Mouse (Mus musculus) heart, embryonic 13.5 days (tissue): Measurements from ENCODE around the gene Utp4. TPM values are rescaled to one million over a fixed set of nuclear protein-coding genes. Genes with fewer than 3 reads are reported as not detected.
A peak's percentile ranks its signal among the peaks of the same experiment; 100 is the strongest.
"Not testable (repeated sequence)": the region's sequence is repeated elsewhere in the genome, so short reads cannot be mapped to it uniquely, and the experiment has no call there.

Experiments used
- ATAC-seq: fragments of 200-750 bp; cut with Nextera tagmentation; 2 replicates; pipeline ENCODE4 v1.8.0; 2017; ENCODE audit warnings: moderate TSS enrichment; ENCODE audit not compliant: insufficient number of reproducible peaks, low FRiP score, low TSS enrichment; ENCODE audit errors: extremely low read depth
- H3K27ac ChIP-seq: fragments of 300-500 bp; sonication (generic); replicated peaks from 2 replicates; pipeline ENCODE4 v1.5.1; 2015; ENCODE audit warnings: moderate library complexity, mild to moderate bottlenecking, inconsistent platforms
- H3K27me3 ChIP-seq: fragments of 300-500 bp; sonication (generic); replicated peaks from 2 replicates; pipeline ENCODE4 v1.6.1; 2015; ENCODE audit warnings: mild to moderate bottlenecking, inconsistent platforms
- H3K36me3 ChIP-seq: fragments of 300-500 bp; sonication (generic); 2 replicates; pipeline ENCODE4 v1.6.1; 2015; ENCODE audit warnings: mild to moderate bottlenecking, inconsistent platforms
- H3K4me1 ChIP-seq: fragments of 300-500 bp; sonication (generic); 2 replicates; pipeline ENCODE4 v1.6.1; 2015; ENCODE audit warnings: inconsistent platforms
- H3K4me2 ChIP-seq: fragments of 300-500 bp; sonication (generic); 2 replicates; pipeline ENCODE4 v1.6.1; 2015; ENCODE audit warnings: inconsistent platforms, mild to moderate bottlenecking, moderate library complexity
- H3K4me3 ChIP-seq: fragments of 300-500 bp; sonication (generic); 2 replicates; pipeline ENCODE4 v1.5.1; 2015; ENCODE audit warnings: moderate library complexity, mild to moderate bottlenecking, inconsistent platforms
- H3K9ac ChIP-seq: fragments of 300-500 bp; sonication (generic); 2 replicates; pipeline ENCODE4 v1.6.1; 2015; ENCODE audit warnings: inconsistent platforms, mild to moderate bottlenecking, moderate library complexity
- H3K9me3 ChIP-seq: fragments of 300-500 bp; sonication (generic); 2 replicates; pipeline ENCODE4 v1.6.1; 2016; ENCODE audit warnings: inconsistent platforms
- WGBS: fragments of 180-500 bp; shearing (Covaris S2); methylation state at CpG from one replicate; pipeline ENCODE4 v1.1.7; 2015; ENCODE audit warnings: mixed read lengths; 5-methylcytosine and 5-hydroxymethylcytosine counted together
- polyA plus RNA-seq: library from polyadenylated mRNA; unstranded; fragments of >200 nt; fragmentation: Nextera tagmentation; extraction: Ambion mirVana; gene quantifications from 2 replicates; pipeline ENCODE4 v1.2.1, GENCODE M21; 2015

Utp4 gene
- polyA plus RNA-seq, 1 experiment from 2014 or later: 43.6 TPM

DNA sequence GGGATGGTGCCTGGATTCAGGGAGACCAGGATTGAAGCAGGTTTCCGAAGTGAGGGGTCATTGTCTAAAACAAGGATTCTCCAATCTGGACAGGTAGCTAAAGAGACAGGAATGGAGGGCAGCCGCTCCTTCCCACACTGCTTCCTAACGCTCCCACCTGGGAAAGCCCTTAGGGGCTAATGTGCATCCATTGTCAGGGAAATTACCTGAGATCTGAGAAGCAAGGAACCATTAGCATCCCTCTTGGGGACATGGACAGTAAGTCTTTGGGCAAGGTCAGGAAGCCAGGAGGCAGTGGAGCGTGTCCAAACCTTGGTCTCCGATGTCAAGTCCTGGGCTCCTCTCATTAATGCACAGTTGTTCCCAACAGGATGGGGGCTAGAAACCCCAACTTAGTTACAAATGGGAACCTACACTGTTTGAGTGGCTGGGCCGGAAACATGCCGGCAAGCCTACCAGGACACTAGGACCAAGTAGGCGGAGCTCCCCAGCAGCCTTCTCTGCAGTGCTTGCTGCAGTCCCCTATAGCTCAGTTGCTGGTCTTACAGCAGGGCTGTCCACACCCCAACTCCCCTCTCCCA lies 20.9 kb upstream of the Utp4 start:
- no peak for ATAC-seq
- H3K36me3 ChIP-seq: peaks cover 27% of the 10 kb centered on the region
- H3K27me3 ChIP-seq: peaks cover 70% of the 10 kb centered on the region
- H3K9me3 ChIP-seq: no peaks in the 10 kb centered on the region
- peak overlapping the region; percentile 100 for H3K4me2 ChIP-seq
- H3K4me3 ChIP-seq: peak overlapping the region; percentile 72
- H3K27ac ChIP-seq: no peak overlapping the region
- peak overlapping the region; percentile 83 for H3K9ac ChIP-seq
- peaks cover 48% of the 10 kb centered on the region for H3K4me1 ChIP-seq
- WGBS: 8% methylated on average over 8 of the region's 8 CpGs

DNA sequence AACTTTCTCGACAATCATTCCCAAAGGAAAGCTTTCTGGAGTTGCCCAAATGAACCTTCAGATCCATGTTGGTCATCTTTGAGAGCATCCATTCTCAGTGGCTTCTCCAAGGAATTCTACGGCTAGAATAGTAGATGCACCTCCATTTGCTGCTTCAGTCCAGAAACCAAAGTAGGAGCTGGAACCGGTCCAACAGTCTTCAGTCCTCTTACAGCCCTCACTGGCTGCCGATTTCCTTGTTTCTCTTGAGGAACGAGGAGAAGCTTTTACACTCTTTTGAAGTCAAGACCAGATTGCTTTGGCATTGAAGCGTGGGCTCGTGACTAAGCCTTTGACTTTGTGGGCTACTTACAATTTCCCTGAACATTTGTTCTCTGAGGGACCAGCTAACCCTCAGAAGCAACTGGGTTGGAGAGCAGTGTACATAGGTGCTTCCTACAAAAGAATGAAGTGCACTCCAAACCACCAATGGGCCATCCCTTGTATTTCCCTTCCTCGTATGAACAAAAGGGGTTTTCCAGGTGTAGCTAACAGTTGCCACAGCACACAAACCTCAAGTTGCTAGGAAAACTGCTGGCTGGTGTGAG lies 13.2 kb upstream of the Utp4 start:
- Histone ChIP-seq H3K4me1 (peaks cover 20% of the 10 kb centered on the region), H3K4me2 (no peak overlapping the region), H3K36me3 (peaks cover 88% of the 10 kb centered on the region), H3K9ac (no peak overlapping the region), H3K4me3 (no peak overlapping the region), H3K27me3 (no peaks in the 10 kb centered on the region), H3K27ac (no peak overlapping the region), H3K9me3 (no peaks in the 10 kb centered on the region)
- no peak for ATAC-seq
- 88% methylated on average over 8 of the region's 8 CpGs for WGBS

DNA sequence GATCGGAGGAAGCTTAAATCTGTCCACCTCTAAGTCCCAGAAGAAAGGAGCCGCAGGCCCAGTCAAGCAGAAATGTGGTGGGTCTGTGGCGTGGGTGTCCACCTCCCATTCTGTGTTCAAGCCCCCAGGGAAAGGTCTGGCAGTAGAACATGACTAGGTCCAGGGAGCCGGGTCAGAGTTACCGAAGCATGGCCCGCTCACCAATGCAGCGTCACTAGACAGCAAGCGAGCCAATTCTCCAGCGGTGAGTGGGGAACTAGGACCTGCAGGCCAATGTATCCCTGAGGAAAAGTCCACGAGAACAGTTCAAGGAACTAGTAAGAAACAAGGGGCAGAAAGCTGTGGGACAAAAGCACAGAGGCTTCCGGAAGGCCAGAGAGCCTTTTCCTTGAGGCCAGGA lies 9.3 kb upstream of the Utp4 start:
- 95% methylated on average over 11 of the region's 11 CpGs for whole genome bisulfite sequencing
- peaks cover 18% of the 10 kb centered on the region for H3K4me1 ChIP-seq
- not testable (repeated sequence) for H3K27me3 ChIP-seq, H3K4me3 ChIP-seq, H3K4me2 ChIP-seq, ATAC-seq, H3K9me3 ChIP-seq, H3K27ac ChIP-seq, H3K9ac ChIP-seq
- H3K36me3 ChIP-seq: peaks cover 79% of the 10 kb centered on the region

DNA sequence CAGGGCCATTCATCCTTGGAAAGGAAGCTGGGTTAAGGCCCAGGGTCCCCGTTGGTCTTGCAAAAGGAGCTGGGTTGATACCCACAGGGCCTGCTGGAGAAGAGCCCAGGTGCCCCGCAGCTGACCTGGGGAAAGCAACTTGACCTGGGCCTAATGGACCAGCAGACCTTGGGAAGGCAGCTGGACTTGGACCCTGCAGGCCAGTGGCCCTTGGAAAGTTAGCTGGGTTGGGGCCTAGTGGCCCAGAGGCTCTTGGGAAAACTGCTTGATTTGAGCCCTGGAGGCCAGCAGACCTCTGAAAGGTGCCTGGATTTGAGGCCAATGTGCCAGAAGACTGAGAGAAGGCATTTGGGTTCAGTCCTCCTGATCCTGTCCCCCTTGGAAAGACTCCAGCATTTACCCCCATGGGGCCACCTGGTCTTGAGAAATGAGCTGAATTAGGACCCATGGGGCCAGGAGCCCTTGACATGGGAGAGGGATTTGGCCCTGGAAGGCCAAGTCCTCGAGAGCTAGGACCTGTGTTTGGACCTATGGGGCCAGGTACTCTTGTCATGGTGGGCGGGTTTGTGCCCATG lies 8.5 kb upstream of the Utp4 start:
- not testable (repeated sequence) for H3K4me3 ChIP-seq, H3K27me3 ChIP-seq, H3K9ac ChIP-seq, ATAC-seq, H3K4me2 ChIP-seq, H3K9me3 ChIP-seq, H3K27ac ChIP-seq
- Histone ChIP-seq H3K36me3 (peaks cover 71% of the 10 kb centered on the region), H3K4me1 (peaks cover 26% of the 10 kb centered on the region)
- WGBS: 91% methylated on average over 4 of the region's 4 CpGs

DNA sequence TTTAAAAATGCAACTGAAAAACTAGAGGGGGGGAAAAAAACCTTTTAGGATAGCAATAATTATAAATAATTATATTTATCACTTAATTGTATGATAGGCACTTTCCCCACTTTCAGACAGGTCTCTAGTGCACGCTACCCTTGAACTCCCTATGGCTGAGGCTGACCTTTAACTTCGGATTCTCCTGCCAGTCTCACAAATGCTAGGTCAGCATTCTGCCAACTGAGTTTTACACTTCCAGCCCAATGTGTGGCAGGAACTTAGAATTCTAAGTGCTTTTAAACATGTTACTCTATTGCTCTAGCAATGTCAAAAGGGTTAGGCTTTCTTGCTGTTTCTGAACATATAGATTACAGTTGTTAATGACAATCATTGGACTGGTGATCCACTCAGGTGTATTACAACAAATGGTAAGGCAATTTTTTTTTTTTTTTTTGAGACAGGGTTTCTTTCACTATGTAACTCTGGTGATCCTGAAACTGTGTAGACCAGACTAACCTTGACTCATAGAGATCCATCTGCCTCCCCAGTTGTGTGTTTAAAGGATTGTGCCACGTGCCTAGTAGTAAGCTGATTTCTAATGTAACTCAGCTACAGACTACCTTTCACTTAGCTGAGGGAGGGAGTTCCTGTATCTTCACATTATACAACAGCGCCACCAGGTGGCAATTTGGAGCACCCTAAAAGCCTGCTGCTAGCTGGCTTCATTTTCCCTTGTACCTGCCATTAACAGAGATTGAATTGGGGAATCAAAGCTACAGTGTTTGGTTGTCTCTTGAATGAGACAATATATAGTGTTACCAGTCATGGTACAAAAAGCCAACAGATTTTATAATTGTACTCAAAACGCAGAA lies 5.9 kb upstream of the Utp4 start:
- Histone ChIP-seq H3K4me1 (peaks cover 48% of the 10 kb centered on the region), H3K27ac (no peak overlapping the region), H3K4me3 (no peak overlapping the region), H3K27me3 (no peaks in the 10 kb centered on the region), H3K9ac (no peak overlapping the region), H3K9me3 (no peaks in the 10 kb centered on the region), H3K36me3 (peaks cover 45% of the 10 kb centered on the region), H3K4me2 (no peak overlapping the region)
- 41% methylated on average over 5 of the region's 5 CpGs for WGBS
- ATAC-seq: no peak

DNA sequence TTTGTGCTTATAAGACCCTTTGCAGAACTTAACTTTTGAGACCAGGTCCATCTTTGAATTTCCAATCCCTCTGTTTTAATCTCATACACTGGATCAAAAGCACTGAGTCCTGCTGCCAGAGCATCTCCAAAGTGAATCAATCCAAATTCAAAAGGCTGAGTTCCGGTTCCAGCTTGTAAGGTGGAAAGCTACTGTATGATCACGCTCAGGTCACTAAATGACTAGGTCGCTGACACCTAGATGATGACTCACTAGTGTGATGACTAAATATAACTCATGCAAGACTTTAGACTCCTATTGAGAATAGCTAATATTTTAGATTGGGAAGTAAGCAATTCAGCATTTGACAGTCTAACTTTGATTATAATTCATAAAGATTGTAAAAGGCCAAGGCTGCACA lies 4.6 kb upstream of the Utp4 start:
- Histone ChIP-seq H3K4me1 (peaks cover 48% of the 10 kb centered on the region), H3K4me2 (no peak overlapping the region), H3K9ac (no peak overlapping the region), H3K4me3 (no peak overlapping the region), H3K36me3 (peaks cover 33% of the 10 kb centered on the region), H3K9me3 (no peaks in the 10 kb centered on the region), H3K27me3 (no peaks in the 10 kb centered on the region), H3K27ac (peak overlapping the region; percentile 43)
- 61% methylated on average over 3 of the region's 3 CpGs for WGBS
- no peak for ATAC-seq

DNA sequence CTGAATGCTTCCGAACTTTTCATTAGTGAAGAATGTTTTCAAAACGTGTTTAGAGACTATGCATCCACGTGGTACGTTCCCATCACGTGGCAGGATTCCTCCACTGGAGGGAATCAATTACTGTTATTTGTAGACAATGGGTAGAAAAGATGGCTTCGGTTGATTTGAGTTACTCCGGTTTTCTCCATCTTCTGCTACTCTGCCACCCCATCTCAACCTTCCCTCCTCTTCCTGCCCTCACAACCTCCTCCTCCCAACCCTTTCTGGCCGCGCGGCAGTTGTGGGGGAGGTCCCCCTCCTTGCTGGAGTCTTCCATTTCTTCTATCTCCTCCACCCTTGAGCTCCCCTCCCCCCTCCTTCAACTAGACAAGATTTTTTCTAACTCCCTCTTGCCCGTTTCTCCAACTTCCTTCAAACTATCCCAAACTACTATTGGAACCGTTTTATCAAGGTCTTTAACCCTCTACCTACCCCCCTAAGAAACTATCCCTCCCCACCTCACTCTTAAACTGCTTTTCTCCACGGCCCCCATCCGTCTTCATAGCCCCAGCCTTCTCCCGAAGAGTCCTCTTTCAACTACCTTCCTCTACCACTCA lies 1.1 kb upstream of the Utp4 start:
- Histone ChIP-seq H3K4me3 (peak overlapping the region; percentile 82), H3K4me1 (peaks cover 63% of the 10 kb centered on the region), H3K27ac (peak overlapping the region; percentile 94), H3K9me3 (no peaks in the 10 kb centered on the region), H3K4me2 (peak overlapping the region; percentile 84), H3K36me3 (peaks cover 27% of the 10 kb centered on the region), H3K9ac (peak overlapping the region; percentile 95), H3K27me3 (no peaks in the 10 kb centered on the region)
- WGBS: 2% methylated on average over 15 of the region's 15 CpGs
- no peak for ATAC-seq

DNA sequence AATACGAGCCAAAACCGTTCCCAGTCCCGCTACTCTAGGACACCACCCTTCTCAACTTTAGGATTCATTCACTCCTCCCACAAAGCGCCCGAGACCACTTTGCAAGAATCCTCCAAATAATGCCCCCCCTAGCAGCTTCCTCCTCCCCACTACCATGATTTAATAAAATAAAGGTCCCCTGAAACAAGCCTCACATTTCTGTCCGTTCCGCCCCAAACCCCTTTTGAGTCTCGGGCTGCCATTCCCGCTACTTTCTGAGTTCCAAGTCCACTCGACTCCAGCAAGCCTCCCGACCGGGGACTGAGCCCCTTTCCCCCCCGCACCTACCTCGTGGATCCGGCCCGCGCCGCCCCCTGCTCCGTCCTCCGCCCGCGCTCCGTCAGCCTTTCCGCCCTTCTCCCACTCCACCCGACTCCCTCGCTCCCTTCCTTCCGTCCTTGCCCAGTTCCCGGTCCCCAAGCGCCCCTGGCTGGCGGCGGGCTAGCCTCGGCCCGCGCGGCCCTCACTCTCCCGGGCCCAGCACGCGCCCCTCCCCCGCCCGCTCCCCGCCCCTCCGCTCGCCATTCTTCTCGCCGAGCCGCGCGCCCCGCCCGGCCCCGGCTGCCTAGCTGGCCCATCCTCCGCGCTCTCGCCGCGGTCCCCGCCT lies 507 bp upstream of the Utp4 start:
- H3K9ac ChIP-seq: peak overlapping the region; percentile 95
- WGBS: under 1% methylated on average over 55 of the region's 57 CpGs
- no peaks in the 10 kb centered on the region for H3K27me3 ChIP-seq
- peaks cover 57% of the 10 kb centered on the region for H3K4me1 ChIP-seq
- H3K9me3 ChIP-seq: no peaks in the 10 kb centered on the region
- H3K4me2 ChIP-seq: peak overlapping the region; percentile 84
- H3K27ac ChIP-seq: peak overlapping the region; percentile 94
- peak overlapping the region; percentile 82 for H3K4me3 ChIP-seq
- H3K36me3 ChIP-seq: peaks cover 34% of the 10 kb centered on the region
- peak; percentile 70; the same call in 1 of the 2 replicates for ATAC-seq

DNA sequence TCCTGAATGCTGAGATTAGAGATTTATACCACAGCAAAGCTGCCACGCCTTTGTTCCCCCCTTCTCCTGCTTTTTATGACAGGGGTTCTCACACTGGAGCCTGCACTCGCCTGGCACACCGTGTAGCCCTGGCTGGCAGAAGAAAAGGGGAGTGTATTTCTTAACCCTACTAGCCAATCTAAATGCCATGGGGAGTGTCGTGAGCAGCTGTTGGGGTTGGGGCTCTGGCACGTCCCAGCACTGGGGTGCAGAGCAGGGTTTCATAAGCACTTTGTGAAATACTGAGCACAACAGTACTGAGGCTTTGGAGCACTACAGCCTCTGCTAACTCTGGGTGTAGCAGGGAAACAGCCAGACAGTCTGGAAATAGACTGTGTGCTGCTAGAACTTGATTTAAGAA lies 6.0 kb downstream of the Utp4 start:
- WGBS: 83% methylated on average over 5 of the region's 5 CpGs
- H3K36me3 ChIP-seq: peaks cover 99% of the 10 kb centered on the region
- H3K27me3 ChIP-seq: no peaks in the 10 kb centered on the region

DNA sequence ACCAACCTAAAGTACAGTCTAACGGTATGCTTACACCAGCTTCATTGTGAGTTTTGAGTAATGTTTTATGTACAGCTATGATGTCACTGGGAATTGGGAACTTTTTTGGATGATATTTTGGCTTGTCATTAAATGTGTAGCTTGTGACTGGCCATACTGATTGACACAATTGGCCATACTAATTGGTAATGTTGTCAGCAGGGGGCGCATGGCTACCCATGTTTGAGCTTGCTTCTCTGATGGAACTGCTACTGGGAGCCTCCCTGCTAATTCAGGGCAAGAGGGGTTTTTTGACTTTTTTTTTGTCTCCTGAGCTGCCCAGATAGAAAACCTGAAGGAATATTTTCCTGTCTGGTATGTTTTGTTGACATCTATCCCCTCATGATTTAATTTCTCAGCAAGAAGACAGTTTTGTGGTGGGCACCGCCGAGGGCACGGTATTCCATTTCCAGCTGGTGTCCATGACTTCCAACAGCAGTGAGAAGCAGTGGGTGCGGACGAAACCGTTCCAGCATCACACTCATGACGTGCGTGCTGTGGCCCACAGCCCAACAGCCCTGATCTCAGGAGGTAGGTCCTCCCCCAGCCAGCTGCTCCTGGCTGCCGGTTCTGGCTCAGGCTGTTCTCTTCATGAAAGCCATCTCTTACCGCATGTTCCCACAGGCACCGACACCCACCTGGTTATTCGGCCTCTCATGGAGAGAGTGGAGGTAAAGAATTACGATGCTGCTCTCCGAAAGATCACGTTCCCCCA lies 12.5 kb downstream of the Utp4 start:
- no peaks in the 10 kb centered on the region for H3K4me1 ChIP-seq
- H3K27ac ChIP-seq: no peak overlapping the region
- 92% methylated on average over 17 of the region's 17 CpGs for WGBS
- no peaks in the 10 kb centered on the region for H3K27me3 ChIP-seq
- H3K4me2 ChIP-seq: no peak overlapping the region
- no peak overlapping the region for H3K9ac ChIP-seq
- ATAC-seq: no peak
- H3K9me3 ChIP-seq: no peaks in the 10 kb centered on the region
- H3K36me3 ChIP-seq: peaks cover 89% of the 10 kb centered on the region
- H3K4me3 ChIP-seq: no peak overlapping the region

More for the DNA sequence above, 6.0 kb downstream of the Utp4 start:
- Histone ChIP-seq H3K27ac (no peak overlapping the region), H3K9ac (no peak overlapping the region), H3K4me3 (no peak overlapping the region), H3K4me2 (no peak overlapping the region), H3K9me3 (no peaks in the 10 kb centered on the region), H3K4me1 (peaks cover 10% of the 10 kb centered on the region)
- ATAC-seq: no peak
